Mouse (Mus musculus) spleen, adult 12 weeks (tissue): Measurements from ENCODE around the gene Acsm5.
"Not testable (repeated sequence)": the region's sequence is repeated elsewhere in the genome, so short reads cannot be mapped to it uniquely, and the experiment has no call there.

Experiments used
- DNase-seq: peaks from one replicate; pipeline ENCODE4 v3.0.0; 2022; ENCODE audit warnings: low spot score

The Acsm5 gene

DNA sequence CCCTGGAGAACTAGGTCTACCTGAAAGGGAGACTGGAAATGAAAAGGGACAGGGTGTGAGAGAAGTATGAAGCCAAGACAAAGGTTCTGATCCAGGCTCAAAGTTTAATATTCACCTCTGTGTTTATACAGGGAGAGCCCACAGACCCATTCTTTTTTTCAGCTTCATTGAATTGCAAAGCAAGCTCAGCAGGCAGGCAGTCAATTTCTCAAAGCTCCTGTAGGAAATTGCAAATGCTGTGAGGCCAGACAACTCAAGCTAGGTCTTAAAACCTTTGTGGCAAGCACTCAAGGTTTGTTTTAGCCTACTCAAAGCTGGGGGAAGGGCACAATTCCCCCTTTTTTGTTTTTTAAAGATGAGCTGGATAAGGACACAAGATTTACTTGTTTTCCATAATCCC lies 26.3 kb downstream of the Acsm5 start:
- DNase-seq = no peak

- DNase-seq = no peak
Measured at GRCm38 (mm10) chr7:119550471-119551222, 31.4 kb downstream of the Acsm5 start.

DNA sequence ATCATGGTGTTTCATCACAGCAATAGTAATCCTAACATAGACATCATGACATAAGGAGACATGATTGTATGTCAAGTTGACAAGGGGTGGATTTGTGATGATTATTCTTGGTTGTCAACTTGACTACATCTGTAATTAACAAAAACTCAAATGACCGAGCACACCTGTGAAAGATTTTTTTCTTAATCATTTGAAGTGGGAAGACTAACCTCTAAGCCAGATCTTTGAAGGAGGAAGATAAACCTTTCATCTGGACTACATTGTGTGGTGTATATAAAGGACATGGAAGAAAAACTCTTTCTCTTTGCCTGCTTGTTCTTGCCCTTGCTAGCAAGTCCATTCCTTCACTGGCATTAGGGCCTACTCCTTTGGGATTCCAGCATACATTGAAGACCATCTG lies 34.8 kb downstream of the Acsm5 start, which contains the start of gene Acsm2:
Gene Acsm2 (plus strand): TSS at position 301 of the 400 bp plus-strand sequence.
- no peak for DNase-seq

DNA sequence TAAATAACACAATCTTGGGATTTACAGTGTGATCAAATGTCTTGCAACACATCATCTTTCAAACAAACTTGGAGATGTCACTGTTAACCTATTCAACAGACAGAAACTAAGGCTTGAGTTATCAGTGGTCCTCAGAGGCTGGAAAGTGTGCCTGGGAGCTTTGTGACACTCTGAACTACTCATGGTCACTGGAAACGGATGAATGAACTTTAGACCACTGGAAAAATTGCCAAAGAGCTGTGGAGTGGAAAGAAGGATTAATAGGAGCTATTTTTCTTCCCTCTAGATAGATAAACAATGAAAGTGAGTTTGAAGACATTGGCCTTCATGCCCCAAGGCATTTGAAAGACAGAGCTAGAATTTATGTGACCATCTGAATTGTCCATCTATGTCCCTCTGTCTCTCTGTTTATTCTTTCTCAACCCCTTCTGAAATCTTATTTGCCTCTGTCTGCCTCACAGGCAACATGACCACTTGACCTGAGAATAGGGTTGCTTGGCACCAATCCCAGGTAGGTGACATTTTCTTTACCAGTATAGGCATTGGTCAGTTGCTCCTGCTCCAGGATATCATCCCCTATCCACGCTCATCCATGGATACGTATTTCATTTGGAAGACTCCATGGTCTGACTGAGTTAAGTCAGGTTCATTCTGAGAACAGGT lies 40.7 kb downstream of the Acsm5 start:
- no peak for DNase-seq

- DNase-seq = no peak
Measured at GRCm38 (mm10) chr7:119560452-119560835, 41.2 kb downstream of the Acsm5 start.

DNA sequence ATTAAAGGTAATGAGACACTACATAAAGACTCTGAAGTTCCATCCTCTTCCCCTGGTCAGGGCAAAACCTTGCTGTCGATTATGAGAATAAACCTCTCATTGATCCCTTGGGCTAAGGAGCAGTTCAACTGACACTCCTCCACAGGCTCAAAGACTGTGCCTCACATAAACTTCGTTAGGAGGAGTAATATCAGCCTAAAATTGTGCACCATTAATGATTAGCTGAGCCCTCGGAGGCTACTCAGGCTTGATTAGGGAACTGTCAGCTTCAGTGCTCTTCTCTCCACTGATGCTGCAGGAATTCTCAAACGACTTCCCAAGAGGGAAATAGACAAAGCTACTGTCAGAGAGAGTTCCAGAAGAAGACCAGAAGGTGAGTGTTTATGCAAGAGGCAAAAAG lies 42.2 kb downstream of the Acsm5 start:
- no peak for DNase-seq

GRCm38 (mm10) chr7:119562476-119562875 lies 43.2 kb downstream of the Acsm5 start:
- DNase-seq = not testable (repeated sequence)

- no peak for DNase-seq
Measured at GRCm38 (mm10) chr7:119594530-119595107, 75.4 kb downstream of the Acsm5 start.
